Mouse (Mus musculus) small intestine, adult 2 months (tissue): ENCODE data around the gene Abcc9. TPM values are rescaled to one million over a fixed set of nuclear protein-coding genes. Genes with fewer than 3 reads are reported as not detected.

Experiments used
- H3K27ac ChIP-seq: fragments of 200-500 bp; 2 replicates; pipeline ENCODE4 v1.5.1; 2012; ENCODE audit warnings: low read depth, low read length, control low read depth, inconsistent platforms; ENCODE audit not compliant: insufficient read depth
- H3K27me3 ChIP-seq: fragments of 200-500 bp; 2 replicates; pipeline ENCODE4 v1.6.1; 2012; ENCODE audit warnings: mild to moderate bottlenecking, moderate library complexity, low read length, inconsistent platforms; ENCODE audit not compliant: control insufficient read depth, insufficient read depth
- H3K36me3 ChIP-seq: fragments of 200-500 bp; 2 replicates; pipeline ENCODE4 v1.6.1; 2012; ENCODE audit warnings: mild to moderate bottlenecking, low read length, control low read depth, inconsistent platforms; ENCODE audit not compliant: control insufficient read depth, insufficient read depth
- H3K4me1 ChIP-seq: fragments of 200-500 bp; 2 replicates; pipeline ENCODE4 v1.6.1; 2012; ENCODE audit warnings: low read length, inconsistent platforms, mixed read lengths; ENCODE audit not compliant: control insufficient read depth, insufficient read depth, insufficient read length
- H3K4me3 ChIP-seq: fragments of 200-500 bp; 2 replicates; pipeline ENCODE4 v1.5.1; 2012; ENCODE audit warnings: low read depth, mild to moderate bottlenecking, control low read depth, inconsistent platforms, low read length, moderate library complexity
- CTCF ChIP-seq: fragments of 200-500 bp; IDR thresholded peaks from 2 replicates; pipeline ENCODE4 v1.5.1; 2012; ENCODE audit warnings: low read depth, mild to moderate bottlenecking, control low read depth, inconsistent platforms, low read length, moderate library complexity, mixed read lengths; ENCODE audit not compliant: insufficient replicate concordance, insufficient read length; ENCODE audit errors: extremely low read depth
- POLR2A ChIP-seq: fragments of 200-500 bp; IDR thresholded peaks from 2 replicates; pipeline ENCODE4 v1.6.1; 2012; ENCODE audit warnings: low read depth, mild to moderate bottlenecking, control low read depth, inconsistent platforms, low read length, moderate library complexity
- WGBS: fragments of 180-500 bp; shearing (Covaris S2); methylation state at CpG from one replicate; pipeline ENCODE4 v1.1.7; 2018; 5-methylcytosine and 5-hydroxymethylcytosine counted together
- polyA plus RNA-seq: library from polyadenylated mRNA; depleted of rRNA; stranded (reverse); fragments of >200 nt; gene quantifications from 2 replicates; pipeline ENCODE4 v1.2.3, GENCODE M21; 2012

The Abcc9 gene
- polyA plus RNA-seq, 1 experiment = 1.6 TPM

GRCm38 (mm10) chr6:142649331-142649730 lies 52.8 kb downstream of the Abcc9 start:
- no peaks in the 10 kb centered on the region; the same call in 1 of the 2 replicates for H3K4me1 ChIP-seq
- TF ChIP-seq POLR2A = no peak
- TF ChIP-seq CTCF = no peak
- no peak overlapping the region for H3K4me3 ChIP-seq
- H3K36me3 ChIP-seq = no peaks in the 10 kb centered on the region
- H3K27me3 ChIP-seq = no peaks in the 10 kb centered on the region
- no peak overlapping the region for H3K27ac ChIP-seq
- 37% methylated on average over 3 of the region's 3 CpGs for WGBS

- 76% methylated on average over 7 of the region's 7 CpGs for WGBS
- Histone ChIP-seq H3K27ac (no peak overlapping the region), H3K27me3 (no peaks in the 10 kb centered on the region), H3K36me3 (no peaks in the 10 kb centered on the region), H3K4me3 (no peak overlapping the region), H3K4me1 (no peaks in the 10 kb centered on the region)
- no peak for TF ChIP-seq POLR2A
Measured at GRCm38 (mm10) chr6:142645474-142645873, 56.6 kb downstream of the Abcc9 start.

GRCm38 (mm10) chr6:142639301-142639700 lies 62.8 kb downstream of the Abcc9 start:
- Histone ChIP-seq H3K4me1 (no peaks in the 10 kb centered on the region), H3K27ac (no peak overlapping the region), H3K36me3 (no peaks in the 10 kb centered on the region), H3K27me3 (no peaks in the 10 kb centered on the region), H3K4me3 (no peak overlapping the region)
- no peak for TF ChIP-seq CTCF
- no peak for TF ChIP-seq POLR2A
- 74% methylated on average over 10 of the region's 10 CpGs for whole genome bisulfite sequencing

- TF ChIP-seq CTCF (no peak), POLR2A (no peak)
- H3K4me3 ChIP-seq = no peak overlapping the region
- no peaks in the 10 kb centered on the region for H3K27me3 ChIP-seq
- WGBS = 61% methylated on average over 4 of the region's 4 CpGs
- H3K36me3 ChIP-seq = no peaks in the 10 kb centered on the region
- no peak overlapping the region for H3K27ac ChIP-seq
- H3K4me1 ChIP-seq = no peaks in the 10 kb centered on the region
Measured at GRCm38 (mm10) chr6:142635654-142636053, 66.5 kb downstream of the Abcc9 start.

- H3K27me3 ChIP-seq = no peaks in the 10 kb centered on the region
- no peak overlapping the region for H3K4me3 ChIP-seq
- no peaks in the 10 kb centered on the region for H3K36me3 ChIP-seq
- no peak overlapping the region for H3K27ac ChIP-seq
- no peaks in the 10 kb centered on the region for H3K4me1 ChIP-seq
- no peak for TF ChIP-seq CTCF
- TF ChIP-seq POLR2A = no peak
Measured at GRCm38 (mm10) chr6:142635185-142635583, 66.9 kb downstream of the Abcc9 start.

GRCm38 (mm10) chr6:142634530-142635184 lies 67.5 kb downstream of the Abcc9 start:
- WGBS = 54% methylated on average over 10 of the region's 10 CpGs

GRCm38 (mm10) chr6:142623351-142623750 lies 78.8 kb downstream of the Abcc9 start:
- Histone ChIP-seq H3K36me3 (no peaks in the 10 kb centered on the region), H3K27ac (no peak overlapping the region), H3K27me3 (no peaks in the 10 kb centered on the region; the same call in 1 of the 2 replicates), H3K4me3 (no peak overlapping the region), H3K4me1 (no peaks in the 10 kb centered on the region)
- WGBS = 56% methylated on average over 6 of the region's 6 CpGs
- TF ChIP-seq CTCF (no peak), POLR2A (no peak)

More at GRCm38 (mm10) chr6:142634530-142635184, 67.5 kb downstream of the Abcc9 start:
- Histone ChIP-seq H3K36me3 (no peaks in the 10 kb centered on the region), H3K4me1 (no peaks in the 10 kb centered on the region), H3K27me3 (no peaks in the 10 kb centered on the region), H3K4me3 (no peak overlapping the region), H3K27ac (no peak overlapping the region)
- TF ChIP-seq POLR2A (no peak), CTCF (no peak)

- H3K36me3 ChIP-seq = no peaks in the 10 kb centered on the region
- H3K4me3 ChIP-seq = no peak overlapping the region
- TF ChIP-seq CTCF = no peak
- no peak for TF ChIP-seq POLR2A
- WGBS = 26% methylated on average over 3 of the region's 3 CpGs
- H3K27ac ChIP-seq = no peak overlapping the region
- no peaks in the 10 kb centered on the region for H3K27me3 ChIP-seq
- H3K4me1 ChIP-seq = no peaks in the 10 kb centered on the region
Measured at GRCm38 (mm10) chr6:142616659-142617058, 85.5 kb downstream of the Abcc9 start.
